Mouse (Mus musculus): Measurements from ENCODE around the gene Utrn. TPM values are rescaled to one million over a fixed set of nuclear protein-coding genes. Genes with fewer than 3 reads are reported as not detected.
A peak's percentile ranks its signal among the peaks of the same experiment; 100 is the strongest.

The Utrn gene
- polyA plus RNA-seq, 1 experiment from 2014 or later = 27.5 TPM

- no peak overlapping the region for H3K4me3 ChIP-seq (replicated peaks)
- H3K4me1 ChIP-seq = no peaks in the 10 kb centered on the region
- H3K4me2 ChIP-seq = no peak overlapping the region
- H3K27me3 ChIP-seq (replicated peaks) = no peaks in the 10 kb centered on the region
- WGBS = 98% methylated on average over 3 of the region's 3 CpGs
- no peaks in the 10 kb centered on the region for H3K9me3 ChIP-seq (replicated peaks)
- no peak overlapping the region for H3K9ac ChIP-seq (replicated peaks)
- no peaks in the 10 kb centered on the region for H3K36me3 ChIP-seq
- no peak overlapping the region for H3K27ac ChIP-seq (replicated peaks)
- ATAC-seq (ENCODE audit: low FRiP score) = no peak
These were observed 24.2 kb upstream of the Utrn start for GRCm38 (mm10) chr10:12893339-12893738.

- no peaks in the 10 kb centered on the region for H3K4me1 ChIP-seq
- H3K9me3 ChIP-seq (replicated peaks) = no peaks in the 10 kb centered on the region
- no peak overlapping the region for H3K4me2 ChIP-seq
- H3K27me3 ChIP-seq (replicated peaks) = no peaks in the 10 kb centered on the region
- H3K4me3 ChIP-seq (replicated peaks) = no peak overlapping the region
- H3K9ac ChIP-seq (replicated peaks) = no peak overlapping the region
- no peak for ATAC-seq (ENCODE audit: low FRiP score)
- 84% methylated on average over 13 of the region's 13 CpGs for WGBS
- H3K36me3 ChIP-seq = no peaks in the 10 kb centered on the region
- H3K27ac ChIP-seq (replicated peaks) = no peak overlapping the region
These were observed 19.2 kb upstream of the Utrn start for GRCm38 (mm10) chr10:12888373-12888772.

GRCm38 (mm10) chr10:12887792-12888191, 18.6 kb upstream of the Utrn start:
- H3K4me1 ChIP-seq = no peaks in the 10 kb centered on the region
- H3K9ac ChIP-seq (replicated peaks) = no peak overlapping the region
- H3K27ac ChIP-seq (replicated peaks) = no peak overlapping the region
- H3K4me2 ChIP-seq = no peak overlapping the region
- H3K36me3 ChIP-seq = no peaks in the 10 kb centered on the region
- no peak overlapping the region for H3K4me3 ChIP-seq (replicated peaks)
- no peaks in the 10 kb centered on the region for H3K27me3 ChIP-seq (replicated peaks)
- 80% methylated on average over 2 of the region's 2 CpGs for WGBS
- no peak for ATAC-seq (ENCODE audit: low FRiP score)
- no peaks in the 10 kb centered on the region for H3K9me3 ChIP-seq (replicated peaks)

GRCm38 (mm10) chr10:12884308-12884948, 15.3 kb upstream of the Utrn start:
- Histone ChIP-seq H3K27ac (replicated peaks) (no peak overlapping the region), H3K4me3 (replicated peaks) (no peak overlapping the region), H3K27me3 (replicated peaks) (no peaks in the 10 kb centered on the region), H3K4me1 (no peaks in the 10 kb centered on the region), H3K9me3 (replicated peaks) (no peaks in the 10 kb centered on the region), H3K9ac (replicated peaks) (no peak overlapping the region), H3K36me3 (no peaks in the 10 kb centered on the region), H3K4me2 (no peak overlapping the region)
- WGBS = 78% methylated on average over 8 of the region's 8 CpGs
- ATAC-seq (ENCODE audit: low FRiP score) = no peak

GRCm38 (mm10) chr10:12881911-12882310, 12.7 kb upstream of the Utrn start:
- WGBS = 80% methylated on average over 4 of the region's 4 CpGs
- Histone ChIP-seq H3K4me3 (replicated peaks) (no peak overlapping the region), H3K27me3 (replicated peaks) (0 out of 2 replicates have a peak, but pooled peaks cover 3% of the 10 kb centered on the region), H3K27ac (replicated peaks) (no peak overlapping the region), H3K36me3 (no peaks in the 10 kb centered on the region), H3K9me3 (replicated peaks) (no peaks in the 10 kb centered on the region), H3K9ac (replicated peaks) (no peak overlapping the region), H3K4me2 (no peak overlapping the region), H3K4me1 (peaks cover 3% of the 10 kb centered on the region)
- no peak for ATAC-seq (ENCODE audit: low FRiP score)

- peaks cover 3% of the 10 kb centered on the region for H3K4me1 ChIP-seq
- 6% methylated on average over 3 of the region's 3 CpGs for WGBS
- no peak overlapping the region for H3K4me2 ChIP-seq
- no peaks in the 10 kb centered on the region for H3K9me3 ChIP-seq (replicated peaks)
- H3K27ac ChIP-seq (replicated peaks) = no peak overlapping the region
- no peaks in the 10 kb centered on the region for H3K36me3 ChIP-seq
- H3K9ac ChIP-seq (replicated peaks) = no peak overlapping the region
- ATAC-seq (ENCODE audit: low FRiP score) = no peak
- H3K4me3 ChIP-seq (replicated peaks) = no peak overlapping the region
- 0 out of 2 replicates have a peak, but pooled peaks cover 3% of the 10 kb centered on the region for H3K27me3 ChIP-seq (replicated peaks)
These were observed 10.1 kb upstream of the Utrn start for GRCm38 (mm10) chr10:12879313-12879695.

GRCm38 (mm10) chr10:12878661-12879312, 9.6 kb upstream of the Utrn start:
- no peaks in the 10 kb centered on the region for H3K36me3 ChIP-seq
- no peaks in the 10 kb centered on the region for H3K9me3 ChIP-seq (replicated peaks)
- ATAC-seq (ENCODE audit: low FRiP score) = peak; percentile 17; the same call in 1 of the 2 replicates
- WGBS = 9% methylated on average over 14 of the region's 14 CpGs
- 0 out of 2 replicates have a peak, but pooled peaks cover 3% of the 10 kb centered on the region for H3K27me3 ChIP-seq (replicated peaks)
- H3K9ac ChIP-seq (replicated peaks) = no peak overlapping the region
- peaks cover 3% of the 10 kb centered on the region for H3K4me1 ChIP-seq
- peak overlapping the region; percentile 31 for H3K4me2 ChIP-seq
- H3K27ac ChIP-seq (replicated peaks) = no peak overlapping the region
- no peak overlapping the region for H3K4me3 ChIP-seq (replicated peaks)

- WGBS = 79% methylated on average over 3 of the region's 3 CpGs
- no peaks in the 10 kb centered on the region for H3K9me3 ChIP-seq (replicated peaks)
- H3K27me3 ChIP-seq (replicated peaks) = 0 out of 2 replicates have a peak, but pooled peaks cover 3% of the 10 kb centered on the region
- no peak overlapping the region for H3K4me3 ChIP-seq (replicated peaks)
- no peaks in the 10 kb centered on the region for H3K36me3 ChIP-seq
- no peak overlapping the region for H3K27ac ChIP-seq (replicated peaks)
- H3K4me2 ChIP-seq = no peak overlapping the region
- H3K4me1 ChIP-seq = peaks cover 3% of the 10 kb centered on the region
- no peak overlapping the region for H3K9ac ChIP-seq (replicated peaks)
- ATAC-seq (ENCODE audit: low FRiP score) = no peak
These were observed 7.3 kb upstream of the Utrn start for GRCm38 (mm10) chr10:12876426-12876825.

GRCm38 (mm10) chr10:12875410-12875809, 6.2 kb upstream of the Utrn start:
- H3K4me3 ChIP-seq (replicated peaks) = no peak overlapping the region
- H3K27me3 ChIP-seq (replicated peaks) = peaks cover 3% of the 10 kb centered on the region; the same call in 1 of the 2 replicates
- H3K9me3 ChIP-seq (replicated peaks) = no peaks in the 10 kb centered on the region
- H3K9ac ChIP-seq (replicated peaks) = no peak overlapping the region
- WGBS = 96% methylated on average over 4 of the region's 4 CpGs
- no peak for ATAC-seq (ENCODE audit: low FRiP score)
- H3K4me2 ChIP-seq = no peak overlapping the region
- H3K4me1 ChIP-seq = peaks cover 3% of the 10 kb centered on the region
- H3K27ac ChIP-seq (replicated peaks) = no peak overlapping the region
- no peaks in the 10 kb centered on the region for H3K36me3 ChIP-seq

GRCm38 (mm10) chr10:12874577-12875277, 5.6 kb upstream of the Utrn start:
- Histone ChIP-seq H3K4me2 (no peak overlapping the region), H3K9me3 (replicated peaks) (no peaks in the 10 kb centered on the region), H3K4me1 (peaks cover 3% of the 10 kb centered on the region), H3K27ac (replicated peaks) (no peak overlapping the region), H3K9ac (replicated peaks) (no peak overlapping the region), H3K4me3 (replicated peaks) (no peak overlapping the region), H3K27me3 (replicated peaks) (peaks cover 3% of the 10 kb centered on the region; the same call in 1 of the 2 replicates), H3K36me3 (no peaks in the 10 kb centered on the region)
- 85% methylated on average over 8 of the region's 8 CpGs for WGBS
- no peak for ATAC-seq (ENCODE audit: low FRiP score)

- Histone ChIP-seq H3K4me3 (replicated peaks) (peak overlapping the region; percentile 61), H3K9ac (replicated peaks) (no peak overlapping the region), H3K9me3 (replicated peaks) (no peaks in the 10 kb centered on the region), H3K27me3 (replicated peaks) (peaks cover 5% of the 10 kb centered on the region), H3K27ac (replicated peaks) (no peak overlapping the region), H3K4me1 (peaks cover 22% of the 10 kb centered on the region), H3K4me2 (peak overlapping the region; percentile 98), H3K36me3 (no peaks in the 10 kb centered on the region)
- no peak for ATAC-seq (ENCODE audit: low FRiP score)
- 36% methylated on average over 1 of the region's 1 CpGs for WGBS
These were observed 681 bp upstream of the Utrn start for GRCm38 (mm10) chr10:12869846-12870245.

Measured in neural tube, embryonic 15.5 days (tissue).